Mouse (Mus musculus): ENCODE measurements around the gene Stkld1.

- peak; percentile 38; the same call in 1 of the 2 replicates for TF ChIP-seq CTCF (IDR thresholded peaks at IDR 0.05; ENCODE audit: extremely low read depth, insufficient read length, insufficient replicate concordance, low read depth, low read length)
- TF ChIP-seq POLR2A (IDR thresholded peaks at IDR 0.05; ENCODE audit: low read depth, low read length), result no peak
Observed at GRCm38 (mm10) chr2:26960756-26961155, 26.9 kb downstream of the Stkld1 start.

Data from small intestine, adult 2 months (tissue).